Mouse (Mus musculus): ENCODE measurements at regions not wholly inside any gene's neighbourhood (a gene's known extent, or its start where the extent isn't known, plus 50 kb on each side); places are given as distances from the start of the nearest gene placed in this dataset.

- DNase-seq (ENCODE audit: low spot score) = peak; percentile 3
Measured at GRCm38 (mm10) chr6:141050038-141050684, 198.9 kb upstream of the Pde3a start.

GRCm38 (mm10) chr6:141054026-141054425, 195.0 kb upstream of the Pde3a start:
- no peaks in the 10 kb centered on the region for H3K36me3 ChIP-seq (ENCODE audit: insufficient read depth, low read length)
- H3K9ac ChIP-seq (replicated peaks; ENCODE audit: low read length, poor library complexity, severe bottlenecking) = no peak overlapping the region
- TF ChIP-seq CTCF (IDR thresholded peaks at IDR 0.05) = no peak
- DNase-seq (ENCODE audit: low spot score) = no peak
- no peak overlapping the region for H3K4me3 ChIP-seq (ENCODE audit: low read depth, low read length)
- H3K4me2 ChIP-seq (ENCODE audit: low read depth, low read length, poor library complexity, severe bottlenecking) = no peak overlapping the region
- 91% methylated on average over 7 of the region's 7 CpGs for WGBS
- no peaks in the 10 kb centered on the region for H3K27me3 ChIP-seq (ENCODE audit: insufficient read depth, low read length)
- no peak for ATAC-seq (ENCODE audit: low FRiP score)
- no peaks in the 10 kb centered on the region for H3K9me3 ChIP-seq (ENCODE audit: low read length)
- H3K27ac ChIP-seq (ENCODE audit: low read depth, low read length) = no peak overlapping the region
- H3K4me1 ChIP-seq (ENCODE audit: insufficient read depth, low read length) = no peaks in the 10 kb centered on the region

More at GRCm38 (mm10) chr6:141050038-141050684, 198.9 kb upstream of the Pde3a start:
- Histone ChIP-seq H3K9me3 (ENCODE audit: low read length) (no peaks in the 10 kb centered on the region), H3K36me3 (ENCODE audit: insufficient read depth, low read length) (no peaks in the 10 kb centered on the region), H3K9ac (replicated peaks; ENCODE audit: low read length, poor library complexity, severe bottlenecking) (no peak overlapping the region), H3K4me2 (ENCODE audit: low read depth, low read length, poor library complexity, severe bottlenecking) (no peak overlapping the region), H3K27ac (ENCODE audit: low read depth, low read length) (no peak overlapping the region), H3K4me1 (ENCODE audit: insufficient read depth, low read length) (no peaks in the 10 kb centered on the region), H3K4me3 (ENCODE audit: low read depth, low read length) (no peak overlapping the region), H3K27me3 (ENCODE audit: insufficient read depth, low read length) (no peaks in the 10 kb centered on the region)
- TF ChIP-seq CTCF (IDR thresholded peaks at IDR 0.05) = no peak
- 61% methylated on average over 11 of the region's 11 CpGs for WGBS
- no peak for ATAC-seq (ENCODE audit: low FRiP score)

- H3K27me3 ChIP-seq (ENCODE audit: insufficient read depth, low read length) = no peaks in the 10 kb centered on the region
- no peak overlapping the region for H3K27ac ChIP-seq (ENCODE audit: low read depth, low read length)
- H3K36me3 ChIP-seq (ENCODE audit: insufficient read depth, low read length) = no peaks in the 10 kb centered on the region
- no peak overlapping the region for H3K9ac ChIP-seq (replicated peaks; ENCODE audit: low read length, poor library complexity, severe bottlenecking)
- no peak for DNase-seq (ENCODE audit: low spot score)
- H3K4me2 ChIP-seq (ENCODE audit: low read depth, low read length, poor library complexity, severe bottlenecking) = no peak overlapping the region
- no peak overlapping the region for H3K4me3 ChIP-seq (ENCODE audit: low read depth, low read length)
- H3K9me3 ChIP-seq (ENCODE audit: low read length) = no peaks in the 10 kb centered on the region
- no peak for TF ChIP-seq CTCF (IDR thresholded peaks at IDR 0.05)
- WGBS = 96% methylated on average over 11 of the region's 11 CpGs
- H3K4me1 ChIP-seq (ENCODE audit: insufficient read depth, low read length) = no peaks in the 10 kb centered on the region
- no peak for ATAC-seq (ENCODE audit: low FRiP score)
Measured at GRCm38 (mm10) chr6:141059250-141059916, 189.7 kb upstream of the Pde3a start.

- Histone ChIP-seq H3K9me3 (ENCODE audit: low read length) (no peaks in the 10 kb centered on the region), H3K9ac (replicated peaks; ENCODE audit: low read length, poor library complexity, severe bottlenecking) (no peak overlapping the region), H3K27ac (ENCODE audit: low read depth, low read length) (no peak overlapping the region), H3K27me3 (ENCODE audit: insufficient read depth, low read length) (no peaks in the 10 kb centered on the region), H3K4me3 (ENCODE audit: low read depth, low read length) (no peak overlapping the region), H3K4me2 (ENCODE audit: low read depth, low read length, poor library complexity, severe bottlenecking) (no peak overlapping the region), H3K4me1 (ENCODE audit: insufficient read depth, low read length) (no peaks in the 10 kb centered on the region), H3K36me3 (ENCODE audit: insufficient read depth, low read length) (no peaks in the 10 kb centered on the region)
- WGBS = 83% methylated on average over 4 of the region's 4 CpGs
- ATAC-seq (ENCODE audit: low FRiP score) (no peak), DNase-seq (ENCODE audit: low spot score) (no peak)
- no peak for TF ChIP-seq CTCF (IDR thresholded peaks at IDR 0.05)
Measured at GRCm38 (mm10) chr6:141065724-141066123, 183.3 kb upstream of the Pde3a start.

GRCm38 (mm10) chr6:141068861-141069467, 180.1 kb upstream of the Pde3a start:
- Histone ChIP-seq H3K4me3 (ENCODE audit: low read depth, low read length) (no peak overlapping the region), H3K27ac (ENCODE audit: low read depth, low read length) (no peak overlapping the region), H3K9ac (replicated peaks; ENCODE audit: low read length, poor library complexity, severe bottlenecking) (no peak overlapping the region), H3K36me3 (ENCODE audit: insufficient read depth, low read length) (no peaks in the 10 kb centered on the region), H3K27me3 (ENCODE audit: insufficient read depth, low read length) (no peaks in the 10 kb centered on the region), H3K4me2 (ENCODE audit: low read depth, low read length, poor library complexity, severe bottlenecking) (no peak overlapping the region), H3K4me1 (ENCODE audit: insufficient read depth, low read length) (no peaks in the 10 kb centered on the region), H3K9me3 (ENCODE audit: low read length) (no peaks in the 10 kb centered on the region)
- TF ChIP-seq CTCF (IDR thresholded peaks at IDR 0.05) = no peak
- ATAC-seq (ENCODE audit: low FRiP score) (no peak), DNase-seq (ENCODE audit: low spot score) (no peak)
- 31% methylated on average over 6 of the region's 6 CpGs for WGBS

- no peaks in the 10 kb centered on the region for H3K4me1 ChIP-seq (ENCODE audit: insufficient read depth, low read length)
- ATAC-seq (ENCODE audit: low FRiP score) (no peak), DNase-seq (ENCODE audit: low spot score) (no peak)
- H3K4me3 ChIP-seq (ENCODE audit: low read depth, low read length) = no peak overlapping the region
- no peak for TF ChIP-seq CTCF (IDR thresholded peaks at IDR 0.05)
- 91% methylated on average over 6 of the region's 6 CpGs for WGBS
- H3K36me3 ChIP-seq (ENCODE audit: insufficient read depth, low read length) = no peaks in the 10 kb centered on the region
- no peak overlapping the region for H3K27ac ChIP-seq (ENCODE audit: low read depth, low read length)
- no peak overlapping the region for H3K9ac ChIP-seq (replicated peaks; ENCODE audit: low read length, poor library complexity, severe bottlenecking)
- H3K4me2 ChIP-seq (ENCODE audit: low read depth, low read length, poor library complexity, severe bottlenecking) = no peak overlapping the region
- no peaks in the 10 kb centered on the region for H3K9me3 ChIP-seq (ENCODE audit: low read length)
- no peaks in the 10 kb centered on the region for H3K27me3 ChIP-seq (ENCODE audit: insufficient read depth, low read length)
Measured at GRCm38 (mm10) chr6:141069896-141070295, 179.2 kb upstream of the Pde3a start.

All from midbrain, postnatal 0 days (tissue).